Mouse (Mus musculus) C2C12 (cell line): ENCODE measurements at regions not wholly inside any gene's neighbourhood (a gene's known extent, or its start where the extent isn't known, plus 50 kb on each side); places are given as distances from the start of the nearest gene placed in this dataset.
"Not testable (repeated sequence)": the region's sequence is repeated elsewhere in the genome, so short reads cannot be mapped to it uniquely, and the experiment has no call there.

Experiments used
- CEBPB ChIP-seq: IDR thresholded peaks from one replicate; pipeline ENCODE4 v1.6.1; 2011; ENCODE audit warnings: low read depth, mild to moderate bottlenecking, control low read depth, moderate library complexity
- CTCF ChIP-seq: IDR thresholded peaks from one replicate; pipeline ENCODE4 v1.5.1; 2011; ENCODE audit not compliant: control insufficient read depth, insufficient read depth, insufficient read length
- MAX ChIP-seq: IDR thresholded peaks from one replicate; pipeline ENCODE4 v1.6.1; 2011; ENCODE audit warnings: mild to moderate bottlenecking, control low read depth
- MYOD1 ChIP-seq: IDR thresholded peaks from one replicate; pipeline ENCODE4 v1.6.1; 2011; ENCODE audit warnings: low read depth; ENCODE audit not compliant: control insufficient read depth, insufficient read length
- USF1 ChIP-seq: IDR thresholded peaks from one replicate; pipeline ENCODE4 v1.6.1; 2011; ENCODE audit warnings: low read depth, mild to moderate bottlenecking, control low read depth, moderate library complexity

DNA sequence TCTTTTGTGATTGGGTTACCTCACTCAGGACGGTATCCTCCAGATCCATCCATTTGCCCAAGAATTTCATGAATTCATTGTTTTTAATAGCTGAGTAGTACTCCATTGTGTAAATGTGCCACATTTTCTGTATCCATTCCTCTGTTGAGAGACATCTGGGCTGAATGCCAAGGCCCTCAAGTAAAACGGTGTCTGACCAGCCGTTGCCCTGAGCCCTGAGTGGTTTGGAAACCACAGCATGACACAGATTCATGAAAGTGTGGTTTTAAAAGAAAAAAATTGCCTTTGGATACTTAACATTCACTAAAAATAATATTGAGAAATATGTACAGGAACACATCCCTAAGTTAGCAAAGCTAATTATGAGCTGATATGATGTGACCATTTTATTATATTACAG is 226.1 kb downstream of the Dact1 start:
- not testable (repeated sequence) for TF ChIP-seq CTCF, CEBPB, USF1, MYOD1, MAX
